Mouse (Mus musculus): Measurements from ENCODE around the gene Tead1.

Gene Tead1

DNA sequence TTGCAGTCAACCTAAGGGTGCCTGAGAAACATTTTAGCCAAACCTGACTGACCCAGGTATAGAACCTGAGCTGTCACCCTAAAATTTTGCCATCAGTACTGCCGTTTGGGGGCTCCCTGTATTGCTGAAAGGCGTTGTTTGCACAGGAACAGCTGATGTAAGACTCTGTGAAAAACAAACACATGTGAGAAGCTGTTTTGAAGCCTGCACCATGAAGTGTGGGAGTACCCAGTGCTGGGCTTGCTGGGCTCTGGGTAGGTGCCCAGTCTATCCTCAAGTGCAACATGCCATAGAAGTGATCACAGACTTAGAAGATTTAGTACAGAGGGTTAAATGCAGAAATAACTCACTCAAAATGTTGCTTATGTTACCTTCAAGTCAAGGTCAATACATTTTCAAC, 49.3 kb downstream of the Tead1 start:
- DNase-seq (ENCODE audit: low spot score in 2 of 2): no peak

DNA sequence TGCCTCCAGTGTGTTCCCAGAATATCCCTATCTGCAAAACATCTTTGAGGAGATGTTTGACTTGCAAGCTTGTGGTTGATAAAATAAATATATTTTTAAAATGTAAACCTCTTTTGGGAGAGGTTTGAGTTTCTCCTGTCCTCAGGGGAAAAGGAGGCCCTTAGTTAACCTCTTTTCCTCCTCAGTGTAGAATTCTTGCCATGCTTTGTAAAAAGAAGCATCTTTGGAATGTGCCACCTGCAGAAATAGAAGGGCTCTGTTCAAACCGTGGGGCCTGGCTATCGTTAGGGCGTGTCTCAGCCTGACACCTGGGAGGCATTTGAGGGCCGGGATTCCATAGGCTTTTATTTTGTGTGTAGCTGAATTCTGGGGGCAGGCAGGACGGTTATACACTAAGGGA, 51.1 kb downstream of the Tead1 start:
- no peak for DNase-seq (ENCODE audit: low spot score in 2 of 2)

DNA sequence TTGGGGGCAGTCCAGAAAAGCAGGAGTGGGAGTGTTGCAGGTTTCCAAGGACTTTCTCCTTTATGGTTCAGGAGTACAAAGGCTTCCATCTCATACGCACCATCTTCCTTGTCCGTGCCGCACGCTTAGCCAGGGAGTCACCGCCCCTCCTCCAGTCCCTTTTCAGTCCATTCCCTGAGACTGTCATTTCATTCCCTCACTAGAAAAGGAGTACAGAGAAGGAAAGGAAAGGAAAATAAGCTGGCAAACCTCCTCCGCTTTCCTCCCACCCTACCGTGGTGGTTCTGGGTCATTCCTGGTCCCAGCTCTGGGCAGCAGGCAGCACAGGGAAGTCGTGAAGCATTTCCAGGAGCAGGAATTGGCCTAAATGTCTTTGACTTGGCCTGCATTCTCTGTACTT, 52.5 kb downstream of the Tead1 start:
- no peak for DNase-seq (ENCODE audit: low spot score in 2 of 2)

DNA sequence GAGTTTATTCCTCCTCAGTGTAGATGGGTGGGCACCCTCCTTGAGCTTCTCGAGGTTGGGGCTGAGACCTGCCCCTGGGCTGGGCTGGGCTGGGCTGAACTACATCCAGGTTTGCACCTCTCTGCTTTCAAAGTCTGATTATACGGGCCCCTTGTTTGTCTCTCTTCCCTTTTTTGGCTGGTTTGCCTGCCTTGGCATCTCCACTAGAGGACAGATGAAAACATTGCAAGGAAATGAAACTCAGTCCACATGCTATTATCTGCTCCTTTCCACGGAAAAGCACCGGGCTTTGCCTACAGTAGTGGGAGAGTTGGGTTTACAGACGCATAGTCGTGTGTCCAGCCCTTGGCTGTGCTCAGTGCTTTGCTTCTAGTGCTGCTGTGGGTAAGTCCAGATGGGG, 60.1 kb downstream of the Tead1 start:
- DNase-seq (ENCODE audit: low spot score in 2 of 2): no peak

DNA sequence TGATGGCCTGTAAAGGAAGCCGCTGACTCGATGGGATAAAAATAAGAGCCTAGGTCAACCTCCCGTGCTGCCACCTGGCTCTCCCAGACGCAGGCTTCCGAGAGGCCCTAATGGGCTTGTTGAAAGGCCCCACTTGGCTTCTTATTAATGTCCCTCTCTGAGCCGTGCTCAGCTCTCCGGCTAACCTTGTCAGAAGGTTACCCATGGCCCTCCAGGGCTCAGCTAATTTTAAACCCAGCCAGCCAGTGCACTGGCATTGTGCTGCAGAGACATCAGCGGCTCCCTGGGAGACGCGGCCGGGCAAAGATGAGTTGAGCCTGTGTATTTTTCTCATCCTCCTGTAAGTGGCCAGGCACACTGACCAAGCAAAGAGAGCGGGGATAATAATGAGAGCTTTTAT, 62.7 kb downstream of the Tead1 start:
- DNase-seq (ENCODE audit: low spot score in 2 of 2): no peak

DNA sequence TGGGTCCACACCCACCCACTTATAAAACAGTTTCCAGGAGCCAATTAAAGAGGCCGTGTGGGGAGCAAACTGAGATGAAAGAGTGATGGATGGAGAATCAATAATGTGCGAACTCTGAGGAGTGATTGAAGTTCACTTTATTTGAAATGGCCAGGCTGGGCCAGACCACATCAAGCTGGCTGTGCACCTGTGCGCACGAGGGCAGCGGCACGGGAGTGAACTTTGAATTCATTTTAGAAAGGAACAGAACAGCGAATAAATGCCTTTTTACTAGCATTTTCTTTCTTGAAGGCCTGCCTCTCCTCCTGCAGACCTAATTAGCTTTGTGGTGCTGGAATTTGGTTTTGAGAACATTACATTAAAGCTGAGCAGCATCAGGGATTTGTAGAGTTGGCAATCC, 63.9 kb downstream of the Tead1 start:
- no peak for DNase-seq (ENCODE audit: low spot score in 2 of 2)

DNA sequence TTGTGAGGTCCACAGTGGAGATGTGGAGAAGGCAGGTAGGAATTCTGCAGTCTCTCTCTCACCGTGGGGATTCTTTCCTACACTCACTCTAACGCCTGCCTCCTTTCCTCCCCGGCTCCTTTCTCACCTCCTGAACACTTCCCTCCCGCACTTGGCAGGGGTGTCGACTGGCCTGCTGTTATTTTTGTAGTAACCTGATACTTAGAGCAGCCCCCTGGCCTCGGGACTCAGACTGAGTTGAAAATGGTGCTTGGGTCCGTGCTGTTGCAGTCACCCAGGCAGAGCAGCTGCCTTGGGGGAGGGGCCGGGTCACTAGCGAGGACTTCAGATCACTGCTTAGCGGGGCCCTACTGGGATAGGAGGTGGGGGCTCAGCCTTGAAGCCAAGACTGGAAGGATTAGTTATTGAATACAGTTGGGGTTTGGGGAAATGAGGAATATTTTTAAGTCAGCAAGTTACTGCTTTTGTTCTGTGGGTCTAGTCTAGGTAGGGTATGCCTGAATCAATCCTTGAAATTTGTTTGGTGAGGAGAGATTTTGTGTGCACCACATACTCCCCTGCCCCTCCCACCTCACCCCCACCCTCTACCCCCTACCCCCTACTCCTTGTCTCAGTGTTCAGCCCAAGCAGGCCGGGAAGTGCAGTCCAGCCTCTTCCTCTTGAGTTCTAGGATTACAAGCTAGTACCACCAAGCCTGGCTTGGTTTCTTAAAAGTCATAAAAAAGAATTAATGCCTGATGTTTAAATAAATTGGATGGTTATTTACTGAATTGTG, 64.7 kb downstream of the Tead1 start:
- DNase-seq (ENCODE audit: low spot score in 2 of 2): no peak

DNA sequence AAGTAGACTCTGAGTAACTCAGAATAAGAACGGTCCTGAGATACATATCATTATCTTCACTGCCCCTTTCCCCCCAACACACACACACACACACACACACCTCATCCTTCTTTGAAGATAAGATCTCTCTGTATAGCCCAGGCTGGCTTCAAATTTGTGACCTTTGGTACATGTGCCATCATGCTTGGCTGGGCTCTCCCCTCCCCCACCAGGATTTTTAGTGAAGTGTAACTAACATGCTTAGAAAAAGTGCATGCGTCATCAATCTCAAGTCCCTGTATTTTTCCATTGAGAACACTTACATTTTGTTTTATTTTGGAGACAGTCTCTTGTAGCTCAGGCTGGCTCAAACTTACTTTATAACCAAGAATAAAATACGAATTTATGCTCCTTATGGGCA, 68.1 kb downstream of the Tead1 start:
- no peak for DNase-seq (ENCODE audit: low spot score in 2 of 2)

DNA sequence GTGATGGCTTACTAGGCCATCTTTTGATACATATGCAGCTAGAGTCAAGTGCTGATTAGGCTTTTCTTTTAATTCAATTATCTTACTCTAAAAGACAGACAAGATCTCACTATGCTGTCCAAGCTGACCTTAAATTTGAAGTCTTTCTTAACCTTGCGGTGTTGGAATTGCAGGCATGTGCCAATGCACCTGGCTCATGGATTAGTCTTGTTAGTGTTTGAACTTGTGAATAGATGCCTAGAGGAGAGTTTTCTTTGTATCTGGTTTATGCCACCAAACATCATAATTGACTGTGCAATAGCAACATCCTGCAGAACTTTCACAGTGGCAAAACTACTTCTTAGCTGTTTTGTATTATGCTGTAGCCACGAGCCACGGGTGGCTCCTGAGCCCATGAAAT, 68.7 kb downstream of the Tead1 start:
- DNase-seq (ENCODE audit: low spot score in 2 of 2): no peak

DNA sequence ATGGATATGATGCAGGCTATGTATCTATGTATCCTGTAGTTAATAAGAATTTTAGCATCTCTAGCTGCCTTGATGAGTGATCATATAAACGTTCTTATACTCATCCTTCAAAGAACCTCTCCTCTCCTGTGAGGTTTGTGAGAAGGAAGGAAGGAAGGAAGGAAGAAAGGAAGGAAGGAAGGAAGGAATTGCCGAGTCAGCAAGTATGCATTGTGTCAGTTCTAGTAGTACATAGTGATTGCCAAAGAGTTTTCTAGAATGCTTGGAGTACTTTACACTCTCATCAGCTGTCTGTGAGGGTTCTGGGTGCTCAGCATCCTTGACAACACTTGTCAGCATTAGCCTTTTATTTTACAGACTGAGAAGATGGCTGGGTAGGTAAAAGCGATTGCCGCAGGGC, 69.2 kb downstream of the Tead1 start:
- DNase-seq (ENCODE audit: low spot score in 2 of 2): no peak

DNA sequence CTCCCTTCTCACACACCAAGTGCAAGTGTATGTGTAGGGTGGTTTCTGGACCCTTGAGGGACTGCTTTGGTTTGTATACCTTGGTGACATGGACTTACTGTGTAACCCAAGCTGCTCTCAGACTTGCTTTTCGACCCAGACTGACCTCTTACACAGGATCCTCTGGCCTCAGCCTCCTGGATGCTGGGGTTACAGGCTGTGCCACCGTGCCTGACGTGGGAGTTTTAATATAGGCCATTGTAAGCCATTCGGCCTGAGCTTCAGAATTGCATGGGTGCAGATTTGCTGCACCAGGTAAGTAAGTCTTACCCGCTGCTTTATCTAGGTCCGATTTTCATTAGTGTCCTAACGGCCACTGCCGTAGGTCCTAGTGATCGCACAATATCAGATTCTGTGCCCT, 71.0 kb downstream of the Tead1 start:
- no peak for DNase-seq (ENCODE audit: low spot score in 2 of 2)

DNA sequence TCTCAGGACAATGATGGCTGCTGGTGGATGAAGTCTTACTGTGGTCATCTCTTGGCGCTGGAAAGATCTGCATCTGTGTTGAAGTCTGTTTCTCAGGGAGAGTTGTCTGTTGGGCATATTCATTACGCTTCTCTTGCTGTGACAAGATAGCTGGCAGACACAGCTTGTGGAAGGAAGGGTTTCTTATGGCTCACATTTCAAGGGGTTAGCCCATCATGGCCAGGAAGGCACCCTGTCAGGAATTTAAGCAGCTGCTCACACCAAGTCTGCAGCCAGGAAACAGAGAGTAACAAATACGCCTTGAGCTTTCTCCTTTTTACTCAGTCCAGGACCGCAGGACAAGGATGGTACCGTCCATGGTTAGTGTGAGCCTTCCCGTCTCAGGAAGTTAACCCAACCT, 73.2 kb downstream of the Tead1 start:
- DNase-seq (ENCODE audit: low spot score in 2 of 2): no peak

DNA sequence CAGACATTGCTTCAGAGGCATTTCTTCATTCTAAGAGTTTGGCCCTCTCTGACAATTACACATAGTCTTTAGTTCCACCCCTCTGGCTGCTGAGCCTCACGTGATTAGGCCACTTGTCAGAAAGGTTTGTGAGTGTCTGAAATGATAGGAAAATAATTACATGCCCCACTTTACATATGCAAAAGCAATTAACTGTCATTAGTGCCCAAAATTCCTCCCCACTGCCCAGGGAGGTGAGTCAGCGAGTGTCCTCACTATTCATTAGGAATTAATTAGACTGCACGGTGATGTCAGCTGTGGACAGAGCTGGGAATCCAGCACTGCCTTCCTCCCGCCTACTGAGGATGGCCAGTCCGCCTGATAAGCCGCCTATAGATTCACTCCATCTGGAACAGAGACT, 74.2 kb downstream of the Tead1 start:
- peak in 1 of 2 experiments; percentile 41 for DNase-seq (ENCODE audit: low spot score in 2 of 2)

DNA sequence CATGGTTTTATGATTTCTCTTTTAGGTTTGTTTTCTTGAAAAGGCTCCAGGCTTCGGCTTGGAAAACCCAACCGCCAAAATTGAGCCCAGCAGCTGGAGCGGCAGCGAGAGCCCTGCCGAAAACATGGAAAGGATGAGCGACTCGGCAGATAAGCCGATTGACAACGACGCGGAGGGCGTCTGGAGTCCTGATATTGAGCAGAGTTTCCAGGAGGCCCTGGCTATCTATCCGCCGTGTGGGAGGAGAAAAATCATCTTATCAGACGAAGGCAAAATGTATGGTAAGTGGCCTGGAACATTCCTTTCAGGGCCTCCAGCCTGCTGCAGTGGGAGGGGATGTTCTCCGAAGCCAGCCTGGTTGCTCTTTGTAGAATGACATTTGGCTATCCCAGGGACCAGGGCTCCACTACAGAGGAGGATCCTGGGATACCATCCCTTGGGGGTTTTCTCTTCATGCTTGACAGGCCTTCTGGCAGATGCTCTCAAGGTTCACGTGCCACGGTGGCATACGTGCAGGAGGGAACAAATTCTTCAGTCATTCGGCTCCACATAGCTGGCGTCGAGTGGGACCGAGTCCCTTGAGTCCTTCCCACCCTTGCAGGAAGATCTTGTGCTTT, 80.3 kb downstream of the Tead1 start:
- DNase-seq (ENCODE audit: low spot score in 2 of 2): no peak

DNA sequence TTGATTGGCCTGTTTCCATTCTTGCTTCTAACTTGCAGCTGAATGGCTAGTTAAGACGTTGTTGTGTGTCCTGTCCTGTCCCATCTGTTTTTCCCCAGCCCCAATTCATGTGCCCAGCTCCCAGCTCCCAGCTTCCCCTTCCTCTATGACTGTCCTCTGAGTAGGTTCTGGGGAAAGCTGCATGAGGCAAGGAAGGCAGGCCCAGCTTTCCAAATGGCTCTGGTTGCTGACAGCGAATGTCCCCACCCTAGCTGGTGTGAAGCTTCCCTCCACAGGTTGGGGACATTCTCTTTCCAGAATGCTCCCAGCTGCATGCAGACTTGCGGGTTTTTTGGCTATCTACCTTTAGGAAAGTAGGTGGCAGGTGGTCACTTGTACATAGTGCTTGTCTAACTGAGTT, 81.2 kb downstream of the Tead1 start:
- DNase-seq (ENCODE audit: low spot score in 2 of 2): no peak

DNA sequence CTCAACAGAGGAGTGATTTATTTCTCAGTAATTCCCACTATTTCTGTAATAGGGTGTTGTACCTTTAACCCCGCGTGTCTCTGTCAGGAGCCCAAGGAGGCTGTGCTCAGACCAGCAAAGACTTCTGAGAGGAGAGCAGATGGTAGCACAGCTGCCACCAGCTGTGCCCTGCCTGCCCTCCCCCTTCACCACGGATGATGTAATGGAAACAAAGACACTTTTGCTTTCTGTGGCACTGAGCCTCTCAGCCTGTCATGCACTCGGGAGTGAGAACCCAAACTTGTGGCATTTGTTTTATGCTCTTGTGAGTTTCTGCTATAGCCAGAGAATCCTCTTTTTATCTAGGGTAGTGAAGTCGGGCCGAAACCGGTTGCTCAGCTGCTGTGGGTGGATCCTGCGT, 81.7 kb downstream of the Tead1 start:
- DNase-seq (ENCODE audit: low spot score in 2 of 2): peak in 1 of 2 experiments; percentile 57

DNA sequence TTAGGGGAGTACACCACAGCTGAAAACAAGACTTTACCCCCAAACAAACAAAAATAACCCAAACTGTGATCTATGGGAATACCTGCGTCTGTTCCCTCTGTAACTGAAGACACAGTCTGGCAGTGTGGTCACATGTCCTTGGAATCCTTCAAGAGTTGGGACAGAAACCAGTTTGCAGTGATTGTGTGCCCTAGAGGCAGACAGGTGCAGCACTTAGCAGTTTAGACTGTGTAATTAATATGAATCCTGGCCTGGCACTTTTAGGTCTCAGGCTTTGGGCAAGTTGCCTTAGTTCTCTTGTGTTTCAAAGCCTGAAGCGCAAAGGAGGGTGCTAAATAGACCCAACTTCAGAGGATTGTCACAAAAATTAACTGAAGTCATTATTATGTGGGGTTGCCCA, 83.8 kb downstream of the Tead1 start:
- no peak for DNase-seq (ENCODE audit: low spot score in 2 of 2)

DNA sequence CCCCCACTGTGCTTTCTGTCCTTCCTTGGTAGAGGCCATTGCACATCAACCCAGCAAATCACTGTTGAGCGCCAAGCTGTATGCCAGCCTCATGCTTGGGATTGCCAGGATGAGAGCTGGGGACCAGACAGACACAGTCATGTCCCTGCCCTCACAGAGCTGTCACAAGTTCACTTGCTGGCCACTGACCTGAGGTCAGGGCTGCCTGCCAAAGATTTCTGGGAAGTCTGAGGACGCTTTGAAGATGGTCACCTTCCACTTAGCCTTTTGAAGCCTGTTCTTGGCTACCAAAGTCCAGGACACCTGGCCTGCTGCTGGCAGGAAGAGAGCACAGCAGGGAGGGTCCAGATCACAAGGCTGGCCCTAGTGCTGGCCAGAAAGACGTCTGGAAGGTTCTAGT, 84.4 kb downstream of the Tead1 start:
- no peak for DNase-seq (ENCODE audit: low spot score in 2 of 2)

DNA sequence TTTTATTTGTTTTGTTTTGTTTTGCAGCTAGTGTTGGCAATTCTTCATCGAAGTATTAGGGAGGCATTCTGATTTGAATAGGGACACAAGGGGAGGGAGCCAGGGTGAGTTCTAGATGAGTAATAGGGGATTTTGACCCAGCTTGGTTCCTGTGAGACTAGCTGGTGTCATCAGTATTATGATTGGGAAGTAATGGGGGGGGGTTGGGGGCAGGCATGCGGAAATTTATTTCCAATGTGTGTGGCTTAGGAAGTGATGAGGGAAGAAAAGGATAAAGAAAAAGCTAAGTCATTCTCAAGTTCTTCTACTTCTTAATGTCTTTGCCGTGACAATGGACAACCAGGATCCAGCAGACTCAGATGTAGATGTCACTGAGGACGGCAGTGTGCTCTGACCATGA, 85.8 kb downstream of the Tead1 start:
- no peak for DNase-seq (ENCODE audit: low spot score in 2 of 2)

DNA sequence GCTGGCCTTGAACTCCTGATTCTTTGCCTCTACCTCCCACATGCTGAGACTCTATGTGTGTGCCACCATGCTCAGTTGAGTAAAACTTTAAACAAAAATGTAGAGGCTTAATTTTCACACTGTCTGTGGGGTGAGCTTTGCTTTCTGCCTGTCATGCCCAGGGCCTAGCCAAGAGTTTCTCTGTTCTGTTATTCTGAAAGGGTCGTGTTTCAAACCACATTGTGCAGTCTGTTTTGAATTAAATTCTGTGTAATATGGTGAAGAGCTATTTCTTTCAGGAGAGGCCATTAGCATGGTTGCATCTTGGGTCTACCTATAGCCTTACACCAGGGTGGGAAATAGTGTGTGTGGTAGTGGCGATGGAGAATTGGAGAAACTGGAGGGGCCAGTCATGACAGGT, 90.7 kb downstream of the Tead1 start:
- no peak for DNase-seq (ENCODE audit: low spot score in 2 of 2)

DNA sequence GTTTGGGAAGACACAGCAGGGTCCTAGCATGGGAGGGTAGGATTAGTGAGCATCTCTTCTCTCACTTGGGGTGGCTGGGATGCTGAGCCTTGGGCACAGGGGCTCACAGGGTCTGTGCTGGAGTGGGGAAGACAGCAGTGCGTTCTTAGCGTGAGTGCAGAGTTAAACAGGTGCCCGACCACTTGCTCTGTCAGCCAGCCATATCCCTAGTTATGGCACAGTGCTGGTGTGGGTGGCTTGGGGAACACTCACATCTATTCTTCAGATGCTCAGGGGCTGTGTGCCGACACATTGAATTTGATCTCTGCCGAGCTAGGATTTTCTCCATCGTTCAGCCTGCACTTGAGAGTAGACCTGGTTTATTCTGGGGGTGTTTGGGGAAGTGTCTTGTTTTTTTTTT, 92.3 kb downstream of the Tead1 start:
- no peak for DNase-seq (ENCODE audit: low spot score in 2 of 2)

DNA sequence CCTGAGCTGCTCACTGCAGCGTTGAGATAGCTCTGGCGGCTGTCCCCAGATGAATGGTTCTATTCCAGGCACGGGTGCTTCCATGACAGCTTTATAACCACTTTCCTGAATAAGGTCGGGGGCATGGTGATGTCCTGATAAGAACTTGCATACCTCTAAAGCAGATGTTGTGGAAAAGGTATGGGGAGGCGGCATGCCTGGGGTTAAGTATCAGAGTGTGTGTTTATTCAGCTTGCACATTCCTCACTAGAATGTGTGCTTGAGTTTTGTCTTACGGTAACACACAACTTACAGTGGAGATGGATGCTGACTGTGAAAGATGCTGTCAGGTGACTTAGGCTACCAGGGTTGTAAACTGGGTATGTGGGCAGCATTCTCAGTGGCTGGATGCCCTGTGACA, 93.7 kb downstream of the Tead1 start:
- DNase-seq (ENCODE audit: low spot score in 2 of 2): no peak

DNA sequence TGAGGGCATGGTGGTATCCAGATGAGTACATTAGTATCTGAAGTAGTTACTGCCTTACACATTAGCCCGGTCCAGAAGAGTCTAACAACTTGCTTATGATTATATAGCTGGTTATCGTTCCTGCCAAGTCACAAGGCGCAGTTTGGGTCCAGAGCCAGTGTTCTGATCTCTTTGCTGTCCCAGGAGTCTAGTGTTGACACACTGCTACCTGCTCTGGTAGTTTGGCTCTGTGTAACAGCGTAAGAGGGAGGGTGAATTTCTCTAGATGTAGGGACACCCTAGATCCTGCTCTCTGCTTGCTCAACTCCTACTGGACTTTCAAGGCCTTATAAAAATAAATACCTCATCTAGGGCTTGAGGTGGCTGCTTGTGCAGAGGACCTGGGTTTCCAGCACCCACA, 94.5 kb downstream of the Tead1 start:
- no peak for DNase-seq (ENCODE audit: low spot score in 2 of 2)

DNA sequence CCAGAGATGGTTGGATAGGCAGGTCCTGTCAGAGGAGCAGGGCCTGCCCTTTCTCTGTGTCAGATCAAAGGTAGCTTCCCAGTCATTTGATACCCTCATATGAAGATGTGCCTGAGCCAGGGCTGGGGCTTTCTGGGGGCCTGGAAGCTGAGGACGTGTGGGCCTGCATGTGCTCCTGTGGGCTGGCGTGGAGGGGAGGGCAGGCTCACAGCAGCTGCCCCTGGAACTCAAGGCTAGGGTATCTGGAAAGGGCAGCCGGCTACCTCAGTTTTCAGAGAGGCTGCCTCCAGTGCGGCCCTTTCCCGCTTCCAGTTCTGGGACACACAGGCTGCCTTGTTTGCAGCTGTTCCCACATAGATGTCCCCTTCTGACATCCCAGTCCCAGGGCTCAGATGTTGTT, 96.7 kb downstream of the Tead1 start:
- no peak for DNase-seq (ENCODE audit: low spot score in 2 of 2)

Measured in spleen, postnatal 4 days (tissue).